Comparison of ENCODE assay signal across 9 mouse cellular contexts in genomic region chr2:152729636-152730020, GRCm38 (mm10). TPM values are rescaled to one million over a fixed set of nuclear protein-coding genes. Genes with fewer than 3 reads are reported as not detected.
A peak's percentile ranks its signal among the peaks of the same experiment; 100 is the strongest.
DNase-seq lines count a peak whose midpoint lies in the region; ATAC-seq lines count a peak whose summit lies in the region.
"Had no signal": no experiment of that assay in that cellular context is flagged by ENCODE, and none has a peak within 500 bp of the region (broad histone marks: within the 10 kb centered on the region; RNA-seq: fewer than 3 reads in every experiment).

No protein-coding gene starts in this region.

- peak; percentile 24; the same call in 1 of the 2 replicates for ATAC-seq in hindbrain, embryonic 15.5 days (ENCODE audit: low FRiP score, low read depth)
- ATAC-seq in liver, embryonic 13.5 days (ENCODE audit: low read depth), result peak; percentile 59
- ATAC-seq in neural tube, embryonic 13.5 days (ENCODE audit: low read depth), result 0 out of 2 replicates have a peak, but pooled peaks have one; percentile 17
- ATAC-seq in granulocyte monocyte progenitor cell, adult 5-6 weeks (replicated peaks; ENCODE audit: poor library complexity, severe bottlenecking), result no peak

- H3K4me1 ChIP-seq in hindbrain, embryonic 15.5 days (replicated peaks), result peaks cover 18% of the 10 kb centered on the region
- peaks cover 67% of the 10 kb centered on the region for H3K4me1 ChIP-seq in liver, embryonic 13.5 days (replicated peaks)
- H3K4me1 ChIP-seq in neural tube, embryonic 13.5 days (replicated peaks), result peaks cover 37% of the 10 kb centered on the region

- peak; percentile 56 to 62 for DNase-seq in cerebellum, postnatal 10 days
- DNase-seq in cerebellum, adult 9-10 months, result no peak
- peak; percentile 81 for DNase-seq in fibroblast of lung, adult 2 months (ENCODE audit: low read depth)
- DNase-seq in liver, embryonic 13.5 days, result no peak
- no peak for DNase-seq in Muller cell, postnatal 12 days (ENCODE audit: inconsistent ontology term)

- H3K27ac ChIP-seq in hindbrain, embryonic 15.5 days (replicated peaks), result peak overlapping the region; percentile 66
- H3K27ac ChIP-seq in liver, embryonic 13.5 days, result peak overlapping the region; percentile 58
- peak overlapping the region; percentile 54; the same call in 1 of the 2 replicates for H3K27ac ChIP-seq in neural tube, embryonic 13.5 days (replicated peaks)

- WGBS in hindbrain, embryonic 15.5 days, result 30% methylated on average over 7 of the region's 7 CpGs
- WGBS in liver, embryonic 13.5 days (ENCODE audit: insufficient replicate concordance), result 16% methylated on average over 7 of the region's 7 CpGs
- 38% methylated on average over 7 of the region's 7 CpGs for WGBS in neural tube, embryonic 13.5 days

- no peak overlapping the region for H3K4me3 ChIP-seq in hindbrain, embryonic 15.5 days
- no peak overlapping the region for H3K4me3 ChIP-seq in liver, embryonic 13.5 days (replicated peaks)
- no peak overlapping the region for H3K4me3 ChIP-seq in neural tube, embryonic 13.5 days
- H3K4me3 ChIP-seq: erythroblast, embryonic 14.5 days had no signal

- no peaks in the 10 kb centered on the region for H3K36me3 ChIP-seq in hindbrain, embryonic 15.5 days
- H3K36me3 ChIP-seq in liver, embryonic 13.5 days, result no peaks in the 10 kb centered on the region
- no peaks in the 10 kb centered on the region for H3K36me3 ChIP-seq in neural tube, embryonic 13.5 days

- H3K9ac ChIP-seq in hindbrain, embryonic 15.5 days, result no peak overlapping the region
- no peak overlapping the region for H3K9ac ChIP-seq in liver, embryonic 13.5 days
- peak overlapping the region; percentile 41; the same call in 1 of the 2 replicates for H3K9ac ChIP-seq in neural tube, embryonic 13.5 days

- H3K4me2 ChIP-seq in hindbrain, embryonic 15.5 days, result no peak overlapping the region
- H3K4me2 ChIP-seq in liver, embryonic 13.5 days, result no peak overlapping the region
- no peak overlapping the region for H3K4me2 ChIP-seq in neural tube, embryonic 13.5 days

- no peaks in the 10 kb centered on the region for H3K27me3 ChIP-seq in hindbrain, embryonic 15.5 days
- peaks cover 17% of the 10 kb centered on the region for H3K27me3 ChIP-seq in liver, embryonic 13.5 days
- no peaks in the 10 kb centered on the region for H3K27me3 ChIP-seq in neural tube, embryonic 13.5 days

- no peaks in the 10 kb centered on the region for H3K9me3 ChIP-seq in hindbrain, embryonic 15.5 days
- no peaks in the 10 kb centered on the region for H3K9me3 ChIP-seq in liver, embryonic 13.5 days (replicated peaks)
- H3K9me3 ChIP-seq in neural tube, embryonic 13.5 days, result no peaks in the 10 kb centered on the region

RNA-seq across cellular contexts. Expression of gene Id1, which starts 6.4 kb away (rescaled TPM):
- 55.3 and 57.5 TPM in 2 replicates for polyA plus RNA-seq in hindbrain, embryonic 15.5 days (2015; fragmentation: Nextera tagmentation; extraction: Ambion mirVana)
- 20.9 and 23.2 TPM in 2 replicates for polyA plus RNA-seq in liver, embryonic 13.5 days (2015; fragmentation: Nextera tagmentation; extraction: Ambion mirVana)
- 63.6 and 68.2 TPM in 2 replicates for polyA plus RNA-seq in neural tube, embryonic 13.5 days (2015; fragmentation: Nextera tagmentation; extraction: Ambion mirVana)
- 5.5 and 7.6 TPM in 2 replicates for total RNA-seq in granulocyte monocyte progenitor cell, adult 5-6 weeks (2014; fragmentation: Nextera tagmentation)
- total RNA-seq in granulocyte monocyte progenitor cell, adult 5-6 weeks (2017), result 5.0 and 6.6 TPM in 2 replicates

RNA-seq across cellular contexts. Expression of gene Cox4i2, which starts 24.3 kb away (rescaled TPM):
- 6.3 TPM in 2 replicates for polyA plus RNA-seq in hindbrain, embryonic 15.5 days (2015; fragmentation: Nextera tagmentation; extraction: Ambion mirVana)
- polyA plus RNA-seq in liver, embryonic 13.5 days (2015; fragmentation: Nextera tagmentation; extraction: Ambion mirVana), result 1.1 and 1.2 TPM in 2 replicates
- polyA plus RNA-seq in neural tube, embryonic 13.5 days (2015; fragmentation: Nextera tagmentation; extraction: Ambion mirVana), result 4.5 and 4.7 TPM in 2 replicates
- 6.8 and 13.0 TPM in 2 replicates for total RNA-seq in granulocyte monocyte progenitor cell, adult 5-6 weeks (2014; fragmentation: Nextera tagmentation)
- total RNA-seq in granulocyte monocyte progenitor cell, adult 5-6 weeks (2017), result 6.0 TPM in 1 of 2 replicates, not detected in the other
- polyA plus RNA-seq: erythroblast, embryonic 14.5 days had no signal

RNA-seq across cellular contexts. Expression of gene Mcts2, which starts 42.8 kb away (rescaled TPM):
- polyA plus RNA-seq in hindbrain, embryonic 15.5 days (2015; fragmentation: Nextera tagmentation; extraction: Ambion mirVana), result 32.6 and 37.3 TPM in 2 replicates
- 23.6 and 23.8 TPM in 2 replicates for polyA plus RNA-seq in liver, embryonic 13.5 days (2015; fragmentation: Nextera tagmentation; extraction: Ambion mirVana)
- 45.5 TPM in 2 replicates for polyA plus RNA-seq in neural tube, embryonic 13.5 days (2015; fragmentation: Nextera tagmentation; extraction: Ambion mirVana)
- total RNA-seq in granulocyte monocyte progenitor cell, adult 5-6 weeks (2014; fragmentation: Nextera tagmentation), result 11.7 and 14.5 TPM in 2 replicates
- total RNA-seq in granulocyte monocyte progenitor cell, adult 5-6 weeks (2017), result 5.7 and 10.9 TPM in 2 replicates

Comparison
In these comparisons a context has a peak if more than half of its experiments do, and no peak if none do; other contexts are left out.
1. DNase-seq: peak in cerebellum, postnatal 10 days (2 of 2) and fibroblast of lung, adult 2 months (single experiment); none in cerebellum, adult 9-10 months (single experiment), liver, embryonic 13.5 days (single experiment) and Muller cell, postnatal 12 days (single experiment).
2. Peak in every context shown above with its lines, with median percentiles within 50 percentile points of each other: H3K27ac ChIP-seq.